Mouse (Mus musculus) liver, embryonic 13.5 days (tissue): ENCODE measurements around the gene Dysf. TPM values are rescaled to one million over a fixed set of nuclear protein-coding genes. Genes with fewer than 3 reads are reported as not detected.
A peak's percentile ranks its signal among the peaks of the same experiment; 100 is the strongest.

Experiments
- ATAC-seq: fragments of 200-750 bp; cut with Nextera tagmentation; 2 replicates; pipeline ENCODE4 v1.8.0; 2017; ENCODE audit warnings: low read depth, mild to moderate bottlenecking, moderate number of reproducible peaks, moderate library complexity
- DNase-seq: peaks from one replicate; pipeline ENCODE4 v3.0.0; 2022
- H3K27ac ChIP-seq: fragments of 300-500 bp; sonication (generic); 2 replicates; pipeline ENCODE4 v1.5.1; 2015; ENCODE audit warnings: moderate library complexity, mild to moderate bottlenecking, inconsistent platforms
- H3K27me3 ChIP-seq: fragments of 300-500 bp; sonication (generic); 2 replicates; pipeline ENCODE4 v1.6.1; 2015; ENCODE audit warnings: mild to moderate bottlenecking, inconsistent platforms
- H3K36me3 ChIP-seq: fragments of 300-500 bp; sonication (generic); 2 replicates; pipeline ENCODE4 v1.6.1; 2015; ENCODE audit warnings: mild to moderate bottlenecking, inconsistent platforms
- H3K4me1 ChIP-seq: fragments of 300-500 bp; sonication (generic); replicated peaks from 2 replicates; pipeline ENCODE4 v1.6.1; 2015; ENCODE audit warnings: inconsistent platforms
- H3K4me2 ChIP-seq: fragments of 300-500 bp; sonication (generic); 2 replicates; pipeline ENCODE4 v1.6.1; 2015; ENCODE audit warnings: inconsistent platforms, mild to moderate bottlenecking, moderate library complexity
- H3K4me3 ChIP-seq: fragments of 300-500 bp; sonication (generic); replicated peaks from 2 replicates; pipeline ENCODE4 v1.5.1; 2015; ENCODE audit warnings: mild to moderate bottlenecking, inconsistent platforms
- H3K9ac ChIP-seq: fragments of 300-500 bp; sonication (generic); 2 replicates; pipeline ENCODE4 v1.6.1; 2015; ENCODE audit warnings: mild to moderate bottlenecking, inconsistent platforms
- H3K9me3 ChIP-seq: fragments of 300-500 bp; sonication (generic); replicated peaks from 2 replicates; pipeline ENCODE4 v1.6.1; 2016; ENCODE audit warnings: inconsistent platforms
- WGBS: fragments of 180-500 bp; shearing (Covaris S2); methylation state at CpG from one replicate; pipeline ENCODE4 v1.1.7; 2015; ENCODE audit not compliant: insufficient replicate concordance; 5-methylcytosine and 5-hydroxymethylcytosine counted together
- polyA plus RNA-seq: library from polyadenylated mRNA; unstranded; fragments of >200 nt; fragmentation: Nextera tagmentation; extraction: Ambion mirVana; gene quantifications from 2 replicates; pipeline ENCODE4 v1.2.1, GENCODE M21; 2015

The Dysf gene
- polyA plus RNA-seq, 1 experiment from 2014 or later: 1.0 TPM

DNA sequence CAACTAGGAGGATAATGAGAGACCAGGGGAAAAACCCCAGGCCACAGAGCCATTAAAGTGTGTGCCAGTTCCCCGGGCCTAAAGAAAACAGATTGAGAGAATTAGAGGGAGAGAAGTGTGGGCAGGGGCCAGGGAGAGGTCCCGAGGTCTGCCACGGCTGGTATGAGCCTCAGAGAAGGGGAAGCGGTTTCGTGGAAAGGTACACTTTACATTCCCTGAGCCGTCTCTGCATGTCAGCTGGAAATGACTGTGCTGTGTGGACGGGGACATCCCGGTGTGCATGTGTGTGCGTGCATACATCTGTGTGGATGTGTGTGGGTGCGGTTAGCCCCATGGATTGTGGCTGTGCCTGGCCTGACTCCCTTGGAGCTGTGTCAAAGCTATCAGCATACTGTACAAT, 76.4 kb downstream of the Dysf start:
- no peak overlapping the region for H3K9ac ChIP-seq
- no peaks in the 10 kb centered on the region for H3K4me1 ChIP-seq
- ATAC-seq (no peak), DNase-seq (no peak)
- H3K9me3 ChIP-seq: no peaks in the 10 kb centered on the region
- no peak overlapping the region for H3K4me3 ChIP-seq
- no peaks in the 10 kb centered on the region for H3K36me3 ChIP-seq
- H3K4me2 ChIP-seq: no peak overlapping the region
- no peak overlapping the region for H3K27ac ChIP-seq
- H3K27me3 ChIP-seq: no peaks in the 10 kb centered on the region
- 46% methylated on average over 10 of the region's 10 CpGs for WGBS

- H3K4me2 ChIP-seq: no peak overlapping the region
- no peak for ATAC-seq
- H3K9me3 ChIP-seq: no peaks in the 10 kb centered on the region
- no peaks in the 10 kb centered on the region for H3K36me3 ChIP-seq
- H3K27me3 ChIP-seq: no peaks in the 10 kb centered on the region
- H3K4me1 ChIP-seq: no peaks in the 10 kb centered on the region
- H3K27ac ChIP-seq: no peak overlapping the region
- DNase-seq: no peak
- no peak overlapping the region for H3K9ac ChIP-seq
- H3K4me3 ChIP-seq: no peak overlapping the region
- 30% methylated on average over 4 of the region's 4 CpGs for WGBS
Observed at GRCm38 (mm10) chr6:84093473-84093872, 85.1 kb downstream of the Dysf start.

DNA sequence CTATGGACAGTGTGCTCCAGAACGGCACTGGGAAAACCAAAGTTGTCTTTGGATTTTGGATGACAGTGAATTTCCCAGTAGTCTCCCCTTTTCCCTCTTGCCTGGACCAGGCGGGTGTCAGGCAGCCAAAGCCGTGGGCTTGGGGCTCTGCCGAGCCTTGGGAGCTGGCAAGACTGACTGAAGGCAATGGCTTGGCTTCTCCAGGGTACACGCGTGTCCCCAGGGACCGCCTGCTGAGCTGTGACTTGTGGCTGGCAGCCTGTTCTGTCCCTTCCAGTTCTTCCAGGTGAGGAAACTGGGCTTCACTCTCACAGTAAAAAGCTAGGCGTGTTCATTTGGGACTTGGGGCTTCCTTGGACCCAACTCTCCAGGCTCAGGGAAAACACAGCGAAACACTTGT, 86.1 kb downstream of the Dysf start:
- no peaks in the 10 kb centered on the region for H3K36me3 ChIP-seq
- no peak for ATAC-seq

DNA sequence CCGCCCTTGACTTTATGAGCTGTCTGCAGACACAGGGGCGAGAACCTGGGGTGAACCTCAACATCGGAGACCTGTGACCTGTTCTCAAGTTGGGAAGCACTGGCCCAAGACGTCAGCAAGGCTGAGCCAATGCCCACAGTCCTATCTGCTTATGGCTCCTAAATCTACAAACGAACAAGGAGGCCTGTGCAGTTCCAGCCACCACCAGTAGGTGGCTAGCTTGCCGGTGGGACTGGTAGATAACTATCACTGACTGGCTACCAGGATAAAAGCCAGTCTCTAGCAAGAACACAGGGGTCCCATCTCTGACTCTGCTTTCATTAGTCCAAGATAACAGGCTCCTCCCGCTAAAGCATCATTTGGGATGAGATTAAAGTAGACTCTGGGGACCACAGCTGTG, 86.6 kb downstream of the Dysf start:
- ATAC-seq (no peak), DNase-seq (peak; percentile 36)
- Histone ChIP-seq H3K9ac (no peak overlapping the region), H3K4me3 (no peak overlapping the region), H3K27me3 (no peaks in the 10 kb centered on the region), H3K4me1 (no peaks in the 10 kb centered on the region), H3K27ac (no peak overlapping the region), H3K9me3 (no peaks in the 10 kb centered on the region), H3K4me2 (no peak overlapping the region), H3K36me3 (no peaks in the 10 kb centered on the region)
- 27% methylated on average over 7 of the region's 7 CpGs for WGBS

More for the DNA sequence above, 86.1 kb downstream of the Dysf start:
- H3K4me2 ChIP-seq: no peak overlapping the region
- H3K4me3 ChIP-seq: no peak overlapping the region
- H3K27ac ChIP-seq: no peak overlapping the region
- H3K4me1 ChIP-seq: no peaks in the 10 kb centered on the region
- H3K9ac ChIP-seq: no peak overlapping the region
- WGBS: 77% methylated on average over 9 of the region's 9 CpGs
- no peak for DNase-seq
- H3K27me3 ChIP-seq: no peaks in the 10 kb centered on the region
- no peaks in the 10 kb centered on the region for H3K9me3 ChIP-seq

GRCm38 (mm10) chr6:84095882-84096281, 87.5 kb downstream of the Dysf start:
- Histone ChIP-seq H3K36me3 (no peaks in the 10 kb centered on the region), H3K4me2 (no peak overlapping the region), H3K9me3 (no peaks in the 10 kb centered on the region), H3K4me1 (no peaks in the 10 kb centered on the region), H3K9ac (no peak overlapping the region), H3K4me3 (no peak overlapping the region), H3K27me3 (no peaks in the 10 kb centered on the region; the same call in 1 of the 2 replicates), H3K27ac (no peak overlapping the region)
- WGBS: 13% methylated on average over 7 of the region's 7 CpGs
- ATAC-seq (no peak), DNase-seq (peak; percentile 13)

DNA sequence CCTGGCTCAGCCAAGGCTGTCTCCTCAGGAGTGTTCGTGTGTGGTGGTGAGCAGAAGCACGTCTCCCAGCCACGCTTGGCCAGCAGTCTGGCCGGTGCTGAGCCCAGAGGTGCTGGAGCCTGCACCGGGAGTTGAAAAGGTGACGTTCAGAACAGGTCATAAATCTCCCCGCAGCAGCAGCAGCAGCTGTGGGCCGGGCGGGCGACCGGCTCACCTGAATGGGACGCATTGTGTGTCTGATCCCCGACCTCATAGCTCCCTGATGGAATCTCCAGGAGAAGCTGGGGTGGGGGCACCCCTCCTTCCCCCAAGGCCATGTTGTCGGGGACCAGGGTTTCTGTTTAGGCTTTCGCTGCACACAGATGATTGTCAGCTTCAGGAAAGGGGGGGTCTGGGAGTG, 93.6 kb downstream of the Dysf start:
- H3K9ac ChIP-seq: no peak overlapping the region
- peaks cover 47% of the 10 kb centered on the region for H3K27me3 ChIP-seq
- no peak overlapping the region for H3K4me2 ChIP-seq
- 54% methylated on average over 15 of the region's 15 CpGs for WGBS
- H3K27ac ChIP-seq: no peak overlapping the region
- H3K4me1 ChIP-seq: no peaks in the 10 kb centered on the region
- no peak for ATAC-seq
- DNase-seq: no peak
- no peaks in the 10 kb centered on the region for H3K9me3 ChIP-seq
- H3K4me3 ChIP-seq: no peak overlapping the region
- no peaks in the 10 kb centered on the region for H3K36me3 ChIP-seq

- no peaks in the 10 kb centered on the region for H3K9me3 ChIP-seq
- 23% methylated on average over 40 of the region's 40 CpGs for WGBS
- ATAC-seq (no peak), DNase-seq (no peak)
- no peaks in the 10 kb centered on the region for H3K4me1 ChIP-seq
- H3K36me3 ChIP-seq: no peaks in the 10 kb centered on the region
- H3K4me3 ChIP-seq: no peak overlapping the region
- H3K27me3 ChIP-seq: peaks cover 59% of the 10 kb centered on the region
- H3K4me2 ChIP-seq: peak overlapping the region; percentile 37
- no peak overlapping the region for H3K9ac ChIP-seq
- no peak overlapping the region for H3K27ac ChIP-seq
Observed at GRCm38 (mm10) chr6:84105148-84106022, 97.0 kb downstream of the Dysf start.

DNA sequence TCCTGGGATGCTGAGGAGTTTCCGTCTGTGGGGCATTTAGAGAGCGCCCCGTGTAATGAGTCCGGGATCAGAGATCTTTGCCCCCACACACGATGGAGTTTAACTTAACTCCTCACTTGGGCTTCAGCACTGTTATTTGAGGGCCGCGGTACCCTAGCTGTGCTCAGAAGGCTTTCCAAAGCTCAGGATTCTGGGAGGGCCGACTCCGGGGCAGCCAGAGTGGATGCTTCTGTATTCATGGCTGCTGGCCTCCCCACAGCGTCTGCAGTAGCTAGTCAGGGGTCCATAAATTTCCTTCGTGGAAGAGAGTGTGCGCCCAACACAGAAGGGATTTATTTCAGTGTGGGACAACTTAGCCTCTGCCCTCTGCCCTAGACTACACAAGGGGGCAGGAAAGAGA, 97.7 kb downstream of the Dysf start:
- Histone ChIP-seq H3K36me3 (no peaks in the 10 kb centered on the region), H3K9ac (no peak overlapping the region), H3K4me3 (no peak overlapping the region), H3K27ac (no peak overlapping the region), H3K9me3 (no peaks in the 10 kb centered on the region), H3K4me1 (no peaks in the 10 kb centered on the region), H3K4me2 (no peak overlapping the region), H3K27me3 (peaks cover 58% of the 10 kb centered on the region)
- ATAC-seq (no peak), DNase-seq (no peak)
- WGBS: 44% methylated on average over 12 of the region's 12 CpGs

DNA sequence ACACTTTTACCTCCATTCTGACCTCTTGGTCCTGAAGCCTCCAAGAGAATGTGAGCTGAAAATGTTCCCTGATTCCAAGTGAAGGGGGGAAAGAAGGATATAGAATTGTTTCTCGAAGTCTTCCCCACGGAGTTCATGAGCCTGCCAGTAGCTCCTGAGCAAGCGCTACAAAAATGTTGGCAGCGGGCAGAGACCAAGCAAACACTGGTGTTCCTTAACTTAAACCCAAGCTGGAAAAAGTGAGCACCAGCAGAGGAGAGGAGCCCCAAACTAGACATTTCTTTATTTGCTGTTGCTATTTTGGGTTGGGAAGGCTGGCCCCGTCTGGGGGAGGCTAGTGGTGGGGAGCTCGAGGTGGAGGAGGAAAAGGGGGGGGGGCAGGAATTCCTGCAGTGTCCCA, 102.0 kb downstream of the Dysf start:
- no peak for ATAC-seq
- no peak overlapping the region for H3K27ac ChIP-seq
- 49% methylated on average over 6 of the region's 6 CpGs for WGBS
- H3K4me1 ChIP-seq: no peaks in the 10 kb centered on the region
- no peak overlapping the region for H3K4me2 ChIP-seq
- H3K4me3 ChIP-seq: no peak overlapping the region
- peaks cover 28% of the 10 kb centered on the region for H3K27me3 ChIP-seq
- H3K9me3 ChIP-seq: no peaks in the 10 kb centered on the region
- no peak overlapping the region for H3K9ac ChIP-seq
- no peak for DNase-seq
- H3K36me3 ChIP-seq: no peaks in the 10 kb centered on the region

- Histone ChIP-seq H3K4me1 (no peaks in the 10 kb centered on the region), H3K27me3 (peaks cover 21% of the 10 kb centered on the region), H3K36me3 (no peaks in the 10 kb centered on the region), H3K9ac (no peak overlapping the region), H3K27ac (no peak overlapping the region), H3K9me3 (no peaks in the 10 kb centered on the region), H3K4me2 (no peak overlapping the region), H3K4me3 (no peak overlapping the region)
- ATAC-seq (no peak), DNase-seq (no peak)
- WGBS: 77% methylated on average over 11 of the region's 11 CpGs
Observed at GRCm38 (mm10) chr6:84111106-84111505, 102.7 kb downstream of the Dysf start.

DNA sequence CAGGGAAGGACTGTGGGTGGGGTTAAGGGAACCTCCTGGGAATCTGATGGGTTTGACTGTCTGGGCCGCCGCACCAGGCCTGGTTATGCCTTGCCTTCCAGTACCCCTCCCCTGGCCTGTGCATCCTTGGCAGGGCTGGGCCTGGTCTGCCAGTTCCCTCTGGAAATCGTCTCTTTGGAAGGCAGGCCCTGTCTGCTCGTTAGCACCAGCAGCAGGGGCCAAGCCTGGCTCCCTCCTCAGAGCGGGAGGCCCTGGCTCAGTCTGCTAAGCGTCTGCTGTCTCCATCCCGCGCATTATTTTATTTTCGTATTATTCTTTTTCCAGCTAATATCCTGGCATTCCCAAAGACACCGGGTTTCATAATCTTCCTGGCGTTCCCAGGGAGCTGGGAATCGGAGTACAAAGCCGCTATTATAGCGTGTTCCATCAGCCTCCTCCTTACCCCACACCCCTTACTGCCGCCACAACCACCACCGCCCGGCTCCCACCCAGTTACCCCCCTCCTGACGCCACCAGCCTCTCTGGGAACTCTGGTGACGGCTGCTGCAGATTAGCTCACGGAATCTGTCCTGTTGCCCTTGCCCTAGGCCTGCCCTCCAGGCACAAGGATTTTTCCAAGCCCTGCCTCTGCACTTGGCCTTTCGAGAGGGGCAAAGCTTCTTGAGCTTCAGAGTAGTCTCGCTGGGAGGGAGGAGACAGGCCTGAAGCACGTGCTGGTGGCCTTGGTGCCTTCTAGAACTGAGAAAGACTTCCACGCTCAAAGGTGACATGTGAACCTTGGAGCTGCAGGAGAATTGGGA, 111.5 kb downstream of the Dysf start:
- Histone ChIP-seq H3K9ac (no peak overlapping the region), H3K27ac (no peak overlapping the region), H3K9me3 (no peaks in the 10 kb centered on the region), H3K36me3 (no peaks in the 10 kb centered on the region), H3K27me3 (no peaks in the 10 kb centered on the region), H3K4me3 (no peak overlapping the region), H3K4me2 (no peak overlapping the region), H3K4me1 (no peaks in the 10 kb centered on the region)
- ATAC-seq: no peak
- WGBS: 64% methylated on average over 24 of the region's 24 CpGs
- DNase-seq: no peak
